Mouse (Mus musculus) lung, postnatal 0 days (tissue): ENCODE measurements around the gene Abtb2.

Source experiments
- CTCF ChIP-seq: IDR thresholded peaks from 2 replicates; pipeline ENCODE4 v1.5.1; 2016; ENCODE audit warnings: antibody characterized with exemption, mild to moderate bottlenecking
- EP300 ChIP-seq: IDR thresholded peaks from 2 replicates; pipeline ENCODE4 v1.6.1; 2016; ENCODE audit warnings: antibody characterized with exemption, mild to moderate bottlenecking, control low read depth

DNA sequence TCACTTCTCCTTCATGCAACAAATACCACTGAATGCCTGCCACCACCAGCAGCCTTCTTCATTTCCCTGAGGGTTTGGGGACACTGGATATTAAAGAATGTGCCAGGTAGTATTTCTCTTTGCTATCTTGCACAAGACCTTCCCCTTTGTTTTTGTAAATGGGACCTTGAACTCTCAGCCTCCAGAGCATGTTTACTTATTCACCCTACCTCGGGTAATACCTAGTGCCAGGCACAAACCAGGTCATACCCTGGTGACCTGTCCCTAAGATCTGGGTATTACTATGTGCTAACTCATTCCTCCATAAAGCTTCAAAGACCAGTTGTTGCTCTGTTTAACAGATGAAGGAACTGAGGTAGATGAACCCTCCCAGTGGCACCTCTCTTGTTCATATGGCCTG lies 35.0 kb downstream of the Abtb2 start:
- TF ChIP-seq CTCF = no peak
- TF ChIP-seq EP300 = no peak
